ENCODE assay signal across 14 mouse cellular contexts in the genomic region with DNA sequence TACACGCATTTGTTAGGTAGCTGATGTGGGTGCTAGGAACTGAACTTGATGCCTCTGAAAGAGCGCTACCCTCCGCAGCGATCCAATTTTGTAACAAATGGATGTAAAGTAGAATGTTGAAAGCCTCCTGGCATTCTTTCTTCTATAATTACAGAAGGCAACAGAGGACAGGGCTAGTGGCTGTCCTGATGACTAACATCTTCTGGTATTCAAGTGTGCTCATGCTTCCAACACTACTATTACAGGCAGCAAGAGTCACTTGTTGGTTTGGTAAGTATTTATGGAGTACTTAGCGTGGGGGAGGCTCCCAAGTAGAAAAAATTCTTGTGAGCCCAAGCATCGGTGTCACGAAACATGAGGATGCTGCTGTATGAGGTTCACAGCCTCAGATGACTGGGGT. TPM values are rescaled to one million over a fixed set of nuclear protein-coding genes. Genes with fewer than 3 reads are reported as not detected.
"Had no signal": no experiment of that assay in that cellular context is flagged by ENCODE, and none has a peak within 500 bp of the region (broad histone marks: within the 10 kb centered on the region; RNA-seq: fewer than 3 reads in every experiment).

No protein-coding gene starts in this region.

- H3K4me3 ChIP-seq: kidney, embryonic 15.5 days; limb, embryonic 13.5 days; neural tube, embryonic 12.5 days had no signal

- H3K9ac ChIP-seq: kidney, embryonic 15.5 days; limb, embryonic 13.5 days; liver, embryonic 14.5 days; lung, embryonic 14.5 days; neural tube, embryonic 12.5 days had no signal

- H3K27me3 ChIP-seq: kidney, embryonic 15.5 days; limb, embryonic 13.5 days; neural tube, embryonic 12.5 days had no signal

- DNase-seq: kidney, adult 2 months; kidney, postnatal 14 days; left cerebral cortex, postnatal 4 days; lung, embryonic 14.5 days; midbrain, embryonic 14.5 days; thymus, adult 18-20 months; thymus, postnatal 25 days had no signal

- H3K9me3 ChIP-seq: kidney, embryonic 15.5 days; limb, embryonic 13.5 days; neural tube, embryonic 12.5 days had no signal

- H3K4me2 ChIP-seq: kidney, embryonic 15.5 days; limb, embryonic 13.5 days; lung, embryonic 14.5 days; neural tube, embryonic 12.5 days had no signal

- H3K36me3 ChIP-seq: kidney, embryonic 15.5 days; limb, embryonic 13.5 days; neural tube, embryonic 12.5 days had no signal

- H3K4me1 ChIP-seq: kidney, embryonic 15.5 days had no signal

- H3K27ac ChIP-seq: kidney, embryonic 15.5 days; limb, embryonic 13.5 days; liver, embryonic 14.5 days; neural tube, embryonic 12.5 days; stomach, postnatal 0 days had no signal

RNA-seq across cellular contexts. Expression of gene Lsmem1, which starts 39.9 kb away (rescaled TPM):
- polyA plus RNA-seq: large intestine, adult 2 months; liver, adult 2 months; lung, embryonic 14.5 days; midbrain, embryonic 14.5 days; stomach, postnatal 0 days had no signal
